9 mouse cellular contexts compared by ENCODE assay signal in genomic region chr4:134762360-134762759, GRCm38 (mm10). TPM values are rescaled to one million over a fixed set of nuclear protein-coding genes. Genes with fewer than 3 reads are reported as not detected.
DNase-seq lines count a peak whose midpoint lies in the region; ATAC-seq lines count a peak whose summit lies in the region.
"Had no signal": no experiment of that assay in that cellular context is flagged by ENCODE, and none has a peak within 500 bp of the region (broad histone marks: within the 10 kb centered on the region; RNA-seq: fewer than 3 reads in every experiment).

No protein-coding gene starts in this region.

- H3K27ac ChIP-seq in embryonic facial prominence, embryonic 13.5 days: peak overlapping the region; percentile 51; the same call in 1 of the 2 replicates
- peak overlapping the region; percentile 56; the same call in 1 of the 2 replicates for H3K27ac ChIP-seq in limb, embryonic 12.5 days

- H3K9ac ChIP-seq in embryonic facial prominence, embryonic 13.5 days: peak overlapping the region; percentile 52
- H3K9ac ChIP-seq in limb, embryonic 12.5 days (replicated peaks): 0 out of 2 replicates have a peak overlapping the region, but pooled peaks have one; percentile 23

- H3K4me1 ChIP-seq in embryonic facial prominence, embryonic 13.5 days: peaks cover 55% of the 10 kb centered on the region
- peaks cover 36% of the 10 kb centered on the region for H3K4me1 ChIP-seq in limb, embryonic 12.5 days (replicated peaks)

- H3K36me3 ChIP-seq in embryonic facial prominence, embryonic 13.5 days: no peaks in the 10 kb centered on the region
- 0 out of 2 replicates have a peak, but pooled peaks cover 4% of the 10 kb centered on the region for H3K36me3 ChIP-seq in limb, embryonic 12.5 days

- 0 out of 2 replicates have a peak, but pooled peaks cover 4% of the 10 kb centered on the region for H3K27me3 ChIP-seq in embryonic facial prominence, embryonic 13.5 days
- H3K27me3 ChIP-seq in limb, embryonic 12.5 days: peaks cover 12% of the 10 kb centered on the region; the same call in 1 of the 2 replicates

- 64% methylated on average over 6 of the region's 6 CpGs for WGBS in embryonic facial prominence, embryonic 13.5 days
- 78% methylated on average over 6 of the region's 6 CpGs for WGBS in limb, embryonic 12.5 days

- no peaks in the 10 kb centered on the region for H3K9me3 ChIP-seq in embryonic facial prominence, embryonic 13.5 days
- no peaks in the 10 kb centered on the region for H3K9me3 ChIP-seq in limb, embryonic 12.5 days

- no peak overlapping the region for H3K4me2 ChIP-seq in embryonic facial prominence, embryonic 13.5 days
- H3K4me2 ChIP-seq in limb, embryonic 12.5 days: no peak overlapping the region

- DNase-seq in layer of hippocampus, adult 9-11 months: peak; percentile 81
- no peak for DNase-seq in layer of hippocampus, adult 8-10 months (ENCODE audit: low spot score in 2 of 2)
- no peak for DNase-seq in c-Kit-positive CD71-positive TER-119-positive erythroid progenitor cells, embryonic 14.5 days (ENCODE audit: low spot score)
- DNase-seq in retina, postnatal 1 day: no peak
- DNase-seq in frontal cortex, postnatal 36 days (ENCODE audit: low spot score in 2 of 2): no peak
- DNase-seq: cerebellum, adult 18-20 months had no signal

- no peak overlapping the region for H3K4me3 ChIP-seq in embryonic facial prominence, embryonic 13.5 days
- H3K4me3 ChIP-seq in limb, embryonic 12.5 days (replicated peaks): no peak overlapping the region

- ATAC-seq in embryonic facial prominence, embryonic 13.5 days (ENCODE audit: insufficient number of reproducible peaks, insufficient read depth, low FRiP score, low TSS enrichment, low read depth): no peak
- ATAC-seq in limb, embryonic 12.5 days (ENCODE audit: insufficient number of reproducible peaks, insufficient read depth, low FRiP score, low TSS enrichment, low read depth): no peak
- peak; percentile 50 for ATAC-seq in monocyte, adult 5-6 weeks (replicated peaks; ENCODE audit: insufficient number of reproducible peaks, low FRiP score, low TSS enrichment, poor library complexity, severe bottlenecking)

RNA-seq across cellular contexts. Expression of gene Ldlrap1, which starts 5.5 kb away (rescaled TPM):
- 1 to 10 TPM; 1.9 to 4.8 (median 3.0) TPM for total RNA-seq in layer of hippocampus, adult 8-10 months (2022)
- polyA plus RNA-seq in embryonic facial prominence, embryonic 13.5 days (2015; fragmentation: Nextera tagmentation; extraction: Ambion mirVana): 25.6 and 27.2 TPM in 2 replicates
- 21.7 and 23.3 TPM in 2 replicates for polyA plus RNA-seq in limb, embryonic 12.5 days (2016; fragmentation: Nextera tagmentation; extraction: Ambion mirVana)
- total RNA-seq in monocyte, adult 5-6 weeks (2017): 32.2 to 42.1 TPM (median 33.3 TPM) in 3 replicates

RNA-seq across cellular contexts. Expression of gene Man1c1, which starts 58.3 kb away (rescaled TPM):
- 10 to 100 TPM; 24.6 to 31.4 (median 28.1) TPM for total RNA-seq in layer of hippocampus, adult 8-10 months (2022)
- polyA plus RNA-seq in embryonic facial prominence, embryonic 13.5 days (2015; fragmentation: Nextera tagmentation; extraction: Ambion mirVana): 2.4 and 2.7 TPM in 2 replicates
- polyA plus RNA-seq in limb, embryonic 12.5 days (2016; fragmentation: Nextera tagmentation; extraction: Ambion mirVana): 2.9 and 3.4 TPM in 2 replicates
- 12.8 to 13.9 TPM (median 13.3 TPM) in 3 replicates for total RNA-seq in monocyte, adult 5-6 weeks (2017)
